Mouse (Mus musculus): ENCODE results near the gene Ush1g.

GRCm38 (mm10) chr11:115271052-115271451 is 50.8 kb downstream of the Ush1g start:
- no peak for TF ChIP-seq CTCF (IDR thresholded peaks at IDR 0.05; ENCODE audit: low read depth)
- no peak for TF ChIP-seq EP300 (optimal IDR thresholded peaks at IDR 0.05)

All from stomach, postnatal 0 days (tissue).